In genomic region chr8:46799706-46800105, GRCm38 (mm10) we compare ENCODE assay signal across 14 mouse cellular contexts.
DNase-seq lines count a peak whose midpoint lies in the region; ATAC-seq lines count a peak whose summit lies in the region.
"Had no signal": no experiment of that assay in that cellular context is flagged by ENCODE, and none has a peak within 500 bp of the region (broad histone marks: within the 10 kb centered on the region; RNA-seq: fewer than 3 reads in every experiment).

No protein-coding gene starts in this region.

- H3K27ac ChIP-seq in intestine, embryonic 14.5 days (ENCODE audit: low read depth), result no peak overlapping the region
- H3K27ac ChIP-seq in stomach, embryonic 16.5 days (ENCODE audit: low read length), result no peak overlapping the region
- no peak overlapping the region for H3K27ac ChIP-seq in forebrain, embryonic 12.5 days
- H3K27ac ChIP-seq: embryonic facial prominence, embryonic 13.5 days; heart, embryonic 13.5 days; hindbrain, embryonic 12.5 days; limb, embryonic 15.5 days had no signal

- WGBS in intestine, embryonic 14.5 days, result 51% methylated on average over 2 of the region's 2 CpGs
- 29% methylated on average over 2 of the region's 2 CpGs for WGBS in stomach, embryonic 16.5 days
- WGBS in forebrain, embryonic 12.5 days, result 87% methylated on average over 2 of the region's 2 CpGs

- 0 out of 2 replicates have a peak, but pooled peaks cover 3% of the 10 kb centered on the region for H3K4me1 ChIP-seq in intestine, embryonic 14.5 days (replicated peaks; ENCODE audit: control insufficient read depth, insufficient read depth, low read length)
- peaks cover 18% of the 10 kb centered on the region for H3K4me1 ChIP-seq in stomach, embryonic 16.5 days (ENCODE audit: control insufficient read depth, insufficient read depth, low read length)
- no peaks in the 10 kb centered on the region for H3K4me1 ChIP-seq in forebrain, embryonic 12.5 days
- H3K4me1 ChIP-seq: hindbrain, embryonic 12.5 days; limb, embryonic 15.5 days had no signal

- ATAC-seq in intestine, embryonic 14.5 days (replicated peaks; ENCODE audit: low FRiP score, low TSS enrichment, low read depth), result peak; percentile 84
- peak; percentile 79 for ATAC-seq in stomach, embryonic 16.5 days (ENCODE audit: insufficient read depth, low FRiP score)
- no peak for ATAC-seq in forebrain, embryonic 12.5 days (ENCODE audit: low FRiP score)
- ATAC-seq in frontal cortex, adult (ENCODE audit: low TSS enrichment), result no peak

- H3K36me3 ChIP-seq in intestine, embryonic 14.5 days (ENCODE audit: control insufficient read depth, insufficient read depth, low read length), result peaks cover 10% of the 10 kb centered on the region
- 0 out of 2 replicates have a peak, but pooled peaks cover 3% of the 10 kb centered on the region for H3K36me3 ChIP-seq in stomach, embryonic 16.5 days (ENCODE audit: control insufficient read depth, insufficient read depth, low read length)
- peaks cover 12% of the 10 kb centered on the region; the same call in 1 of the 2 replicates for H3K36me3 ChIP-seq in forebrain, embryonic 12.5 days (replicated peaks)

- no peak overlapping the region for H3K9ac ChIP-seq in intestine, embryonic 14.5 days (ENCODE audit: low read length)
- H3K9ac ChIP-seq in stomach, embryonic 16.5 days (ENCODE audit: low read length), result no peak overlapping the region
- no peak overlapping the region for H3K9ac ChIP-seq in forebrain, embryonic 12.5 days
- H3K9ac ChIP-seq: embryonic facial prominence, embryonic 13.5 days; heart, embryonic 13.5 days; hindbrain, embryonic 12.5 days; limb, embryonic 15.5 days had no signal

- peak; percentile 53 for DNase-seq in urinary bladder, postnatal 14 days (ENCODE audit: low spot score)
- DNase-seq in urinary bladder, adult 2 months (ENCODE audit: low spot score), result no peak
- no peak for DNase-seq in intestine, embryonic 14.5 days (ENCODE audit: low spot score)
- peak; percentile 62 to 84 for DNase-seq in kidney, postnatal 36 days
- DNase-seq in right cerebral cortex, postnatal 14 days, result no peak
- DNase-seq: cerebellum, adult 11 months had no signal

- no peaks in the 10 kb centered on the region for H3K27me3 ChIP-seq in intestine, embryonic 14.5 days (replicated peaks; ENCODE audit: control insufficient read depth, insufficient read depth, low read length)
- no peaks in the 10 kb centered on the region for H3K27me3 ChIP-seq in stomach, embryonic 16.5 days (ENCODE audit: control insufficient read depth, insufficient read depth, low read length)
- no peaks in the 10 kb centered on the region for H3K27me3 ChIP-seq in forebrain, embryonic 12.5 days
- H3K27me3 ChIP-seq: embryonic facial prominence, embryonic 13.5 days; heart, embryonic 13.5 days; hindbrain, embryonic 12.5 days; limb, embryonic 15.5 days; megakaryocyte, embryonic 14.5 days had no signal

- H3K4me2 ChIP-seq in intestine, embryonic 14.5 days (ENCODE audit: low read length), result no peak overlapping the region
- no peak overlapping the region for H3K4me2 ChIP-seq in stomach, embryonic 16.5 days (ENCODE audit: low read depth, low read length)
- no peak overlapping the region for H3K4me2 ChIP-seq in forebrain, embryonic 12.5 days
- H3K4me2 ChIP-seq: embryonic facial prominence, embryonic 13.5 days; heart, embryonic 13.5 days; hindbrain, embryonic 12.5 days; limb, embryonic 15.5 days had no signal

- no peak overlapping the region for H3K4me3 ChIP-seq in intestine, embryonic 14.5 days (ENCODE audit: low read depth, low read length)
- no peak overlapping the region for H3K4me3 ChIP-seq in stomach, embryonic 16.5 days (replicated peaks; ENCODE audit: low read length)
- H3K4me3 ChIP-seq in forebrain, embryonic 12.5 days (replicated peaks), result no peak overlapping the region
- H3K4me3 ChIP-seq: embryonic facial prominence, embryonic 13.5 days; heart, embryonic 13.5 days; hindbrain, embryonic 12.5 days; limb, embryonic 15.5 days; megakaryocyte, embryonic 14.5 days had no signal

- H3K9me3 ChIP-seq in intestine, embryonic 14.5 days (ENCODE audit: control insufficient read depth, low read length), result no peaks in the 10 kb centered on the region
- H3K9me3 ChIP-seq in stomach, embryonic 16.5 days (replicated peaks; ENCODE audit: control insufficient read depth, low read length), result no peaks in the 10 kb centered on the region
- no peaks in the 10 kb centered on the region for H3K9me3 ChIP-seq in forebrain, embryonic 12.5 days
- H3K9me3 ChIP-seq: embryonic facial prominence, embryonic 13.5 days; heart, embryonic 13.5 days; hindbrain, embryonic 12.5 days; limb, embryonic 15.5 days; megakaryocyte, embryonic 14.5 days had no signal

Comparison
In these comparisons a context has a peak if more than half of its experiments do, and no peak if none do; other contexts are left out.
1. DNase-seq: peak in urinary bladder, postnatal 14 days (single experiment) and kidney, postnatal 36 days (2 of 2); none in urinary bladder, adult 2 months (single experiment), intestine, embryonic 14.5 days (single experiment) and right cerebral cortex, postnatal 14 days (single experiment).
2. ATAC-seq: peak in intestine, embryonic 14.5 days (single experiment) and stomach, embryonic 16.5 days (single experiment); none in forebrain, embryonic 12.5 days (single experiment) and frontal cortex, adult (single experiment).